In genomic region chr12:71016211-71016502, GRCm38 (mm10) we compare ENCODE assay signal across 8 mouse cellular contexts. TPM values are rescaled to one million over a fixed set of nuclear protein-coding genes. Genes with fewer than 3 reads are reported as not detected.
A peak's percentile ranks its signal among the peaks of the same experiment; 100 is the strongest.
DNase-seq lines count a peak whose midpoint lies in the region; ATAC-seq and TF ChIP-seq lines count a peak whose summit lies in the region.

No protein-coding gene starts in this region.

- TF ChIP-seq POLR2A in bone marrow, adult 2 months (IDR thresholded peaks at IDR 0.05; ENCODE audit: borderline replicate concordance, control insufficient read depth, low read depth, low read length) = no peak

- 1% methylated on average over 27 of the region's 33 CpGs for WGBS in kidney, embryonic 14.5 days
- under 1% methylated on average over 33 of the region's 33 CpGs for WGBS in bone marrow, adult 2 months
- under 1% methylated on average over 33 of the region's 33 CpGs for WGBS in hindbrain, embryonic 10.5 days
- 0% methylated on average over 32 of the region's 33 CpGs for WGBS in midbrain, embryonic 12.5 days

- peaks cover 13% of the 10 kb centered on the region; the same call in 1 of the 2 replicates for H3K4me1 ChIP-seq in kidney, embryonic 14.5 days (ENCODE audit: control insufficient read depth, insufficient read depth, low read length)
- H3K4me1 ChIP-seq in bone marrow, adult 2 months (ENCODE audit: control insufficient read depth, insufficient read depth, low read length) = no peaks in the 10 kb centered on the region; the same call in 1 of the 2 replicates
- peaks cover 30% of the 10 kb centered on the region for H3K4me1 ChIP-seq in hindbrain, embryonic 10.5 days (replicated peaks)
- peaks cover 26% of the 10 kb centered on the region for H3K4me1 ChIP-seq in midbrain, embryonic 12.5 days

- peak overlapping the region; percentile 90 for H3K9ac ChIP-seq in kidney, embryonic 14.5 days (ENCODE audit: low read depth, low read length)
- peak overlapping the region; percentile 90 for H3K9ac ChIP-seq in midbrain, embryonic 12.5 days (replicated peaks)

- intact Hi-C loops in gastrocnemius, postnatal 14 days (cut with DNase I; ENCODE audit: low total_unique reads) = no loop called here

- peak overlapping the region; percentile 94 for H3K27ac ChIP-seq in kidney, embryonic 14.5 days (ENCODE audit: low read depth, low read length)
- peak overlapping the region; percentile 99 for H3K27ac ChIP-seq in bone marrow, adult 2 months (ENCODE audit: control insufficient read depth, insufficient read depth, low read depth, low read length, poor library complexity)
- peak overlapping the region; percentile 95 for H3K27ac ChIP-seq in hindbrain, embryonic 10.5 days
- H3K27ac ChIP-seq in midbrain, embryonic 12.5 days (replicated peaks) = peak overlapping the region; percentile 97

- no peaks in the 10 kb centered on the region for H3K9me3 ChIP-seq in kidney, embryonic 14.5 days (ENCODE audit: control insufficient read depth, low read length)
- H3K9me3 ChIP-seq in hindbrain, embryonic 10.5 days = no peaks in the 10 kb centered on the region
- H3K9me3 ChIP-seq in midbrain, embryonic 12.5 days = no peaks in the 10 kb centered on the region

- no peak for DNase-seq in kidney, postnatal 10 days
- DNase-seq in hindbrain, embryonic 10.5 days (ENCODE audit: low spot score) = no peak
- DNase-seq in layer of hippocampus, postnatal 25 days (ENCODE audit: extremely low spot score in 1 of 2, low spot score in 1 of 2) = no peak
- DNase-seq in gastrocnemius, postnatal 14 days = no peak
- no peak for DNase-seq in right cerebral cortex, postnatal 36 days (ENCODE audit: low spot score in 2 of 2)

- ATAC-seq in kidney, embryonic 14.5 days (ENCODE audit: low FRiP score, low TSS enrichment) = no peak
- ATAC-seq in midbrain, embryonic 12.5 days (ENCODE audit: low FRiP score, low read depth) = peak; percentile 7; the same call in 1 of the 2 replicates

- H3K27me3 ChIP-seq in kidney, embryonic 14.5 days (ENCODE audit: control insufficient read depth, insufficient read depth, low read length) = no peaks in the 10 kb centered on the region
- H3K27me3 ChIP-seq in hindbrain, embryonic 10.5 days (ENCODE audit: insufficient read depth, poor library complexity, severe bottlenecking) = no peaks in the 10 kb centered on the region
- no peaks in the 10 kb centered on the region for H3K27me3 ChIP-seq in midbrain, embryonic 12.5 days

- peak overlapping the region; percentile 84 for H3K4me3 ChIP-seq in kidney, embryonic 14.5 days (ENCODE audit: low read length)
- peak overlapping the region; percentile 87 for H3K4me3 ChIP-seq in bone marrow, adult 2 months (replicated peaks; ENCODE audit: control insufficient read depth, low read depth, low read length)
- peak overlapping the region; percentile 91 for H3K4me3 ChIP-seq in hindbrain, embryonic 10.5 days
- peak overlapping the region; percentile 98 for H3K4me3 ChIP-seq in midbrain, embryonic 12.5 days

- TF ChIP-seq CTCF in bone marrow, adult 2 months (IDR thresholded peaks at IDR 0.05; ENCODE audit: control insufficient read depth, insufficient read depth, low read length) = no peak

- H3K4me2 ChIP-seq in kidney, embryonic 14.5 days (replicated peaks; ENCODE audit: low read depth, low read length) = peak overlapping the region; percentile 59
- H3K4me2 ChIP-seq in midbrain, embryonic 12.5 days (replicated peaks) = peak overlapping the region; percentile 65

- H3K36me3 ChIP-seq in kidney, embryonic 14.5 days (ENCODE audit: control insufficient read depth, insufficient read depth, low read length) = peaks cover 28% of the 10 kb centered on the region
- peaks cover 45% of the 10 kb centered on the region for H3K36me3 ChIP-seq in hindbrain, embryonic 10.5 days
- peaks cover 26% of the 10 kb centered on the region for H3K36me3 ChIP-seq in midbrain, embryonic 12.5 days

RNA-seq across cellular contexts. Expression of gene Arid4a, which starts 0.4 kb away (rescaled TPM):
- polyA plus RNA-seq in kidney, embryonic 14.5 days (2014; fragmentation: Nextera tagmentation; extraction: Ambion mirVana) = 24.2 and 37.7 TPM in 2 replicates
- polyA plus RNA-seq in bone marrow, adult 2 months (2011; ENCODE audit: insufficient read depth, insufficient read length, low replicate concordance, missing spikeins) = 36.2 and 58.7 TPM in 2 replicates
- polyA plus RNA-seq in hindbrain, embryonic 10.5 days (2016; fragmentation: Nextera tagmentation; extraction: Ambion mirVana) = 21.6 and 27.5 TPM in 2 replicates
- 35.8 and 37.1 TPM in 2 replicates for polyA plus RNA-seq in midbrain, embryonic 12.5 days (2016; fragmentation: Nextera tagmentation; extraction: Ambion mirVana)
- 10 to 100 TPM; 36.8 to 41.7 TPM for total RNA-seq in layer of hippocampus, postnatal 25 days (2021)
- 1 to 10 TPM; 8.4 to 8.5 TPM for total RNA-seq in gastrocnemius, postnatal 14 days (2021)

RNA-seq across cellular contexts. Expression of gene Psma3, which starts 41.7 kb away (rescaled TPM):
- polyA plus RNA-seq in kidney, embryonic 14.5 days (2014; fragmentation: Nextera tagmentation; extraction: Ambion mirVana) = 686 and 801 TPM in 2 replicates
- 142 and 186 TPM in 2 replicates for polyA plus RNA-seq in bone marrow, adult 2 months (2011; ENCODE audit: insufficient read depth, insufficient read length, low replicate concordance, missing spikeins)
- 605 and 630 TPM in 2 replicates for polyA plus RNA-seq in hindbrain, embryonic 10.5 days (2016; fragmentation: Nextera tagmentation; extraction: Ambion mirVana)
- 533 and 555 TPM in 2 replicates for polyA plus RNA-seq in midbrain, embryonic 12.5 days (2016; fragmentation: Nextera tagmentation; extraction: Ambion mirVana)
- 100 to 1,000 TPM; 207 to 215 TPM for total RNA-seq in layer of hippocampus, postnatal 25 days (2021)
- total RNA-seq in gastrocnemius, postnatal 14 days (2021) = 100 to 1,000 TPM; 381 to 435 TPM
